Mouse (Mus musculus) brain, embryonic 14.5 days (tissue): ENCODE data around the gene Map3k13.

ENCODE experiments used
- CTCF ChIP-seq: fragments of 200-500 bp; IDR thresholded peaks from 2 replicates; pipeline ENCODE4 v1.5.1; 2012; ENCODE audit warnings: inconsistent platforms, mild to moderate bottlenecking, moderate library complexity, borderline replicate concordance; ENCODE audit not compliant: insufficient read depth, insufficient read length; ENCODE audit errors: extremely low read depth
- POLR2A ChIP-seq: fragments of 200-500 bp; IDR thresholded peaks from 2 replicates; pipeline ENCODE4 v1.6.1; 2012; ENCODE audit warnings: mild to moderate bottlenecking, inconsistent platforms, borderline replicate concordance; ENCODE audit not compliant: poor library complexity, insufficient read depth, insufficient read length, severe bottlenecking; ENCODE audit errors: extremely low read depth

DNA sequence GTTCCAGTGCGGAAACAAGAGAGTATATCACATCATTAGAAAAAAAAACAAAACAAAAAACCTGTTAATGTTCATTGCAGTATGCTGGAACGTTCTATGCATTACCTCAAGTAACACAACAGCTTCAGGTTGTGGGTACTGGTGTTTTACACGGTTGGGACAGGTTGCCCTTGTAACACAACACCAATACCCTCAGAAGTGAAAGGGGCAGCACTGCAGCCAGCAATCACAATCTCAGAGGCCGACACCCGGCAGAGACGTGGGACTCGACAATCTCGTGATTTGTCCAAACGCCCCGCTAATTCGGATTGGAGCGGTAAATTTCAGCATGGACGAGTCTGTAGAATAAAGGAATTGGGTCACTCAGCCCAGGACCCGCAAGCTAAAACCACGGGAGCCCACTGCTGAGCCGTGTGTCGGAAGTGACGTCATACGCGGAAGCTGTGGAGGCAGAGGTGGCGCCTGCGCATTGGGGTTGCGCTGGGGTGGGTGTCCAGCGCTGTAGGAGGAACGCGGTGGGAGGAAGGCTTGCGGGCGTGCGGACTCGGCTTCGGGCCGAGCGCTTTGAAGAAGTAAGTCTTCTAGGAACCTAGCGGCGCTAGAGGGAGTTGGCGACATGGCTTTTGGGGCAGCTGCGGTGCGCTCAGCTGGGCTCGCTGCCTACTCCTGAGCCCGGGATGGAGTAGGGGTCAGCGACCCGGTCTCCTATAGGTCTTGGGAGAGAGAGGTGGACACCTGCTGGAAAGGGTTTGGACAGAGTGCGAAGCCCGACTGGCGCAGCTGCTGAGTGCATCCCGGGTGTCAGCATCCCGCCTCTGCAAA, at the start of gene Map3k13:
- peak; percentile 87; the same call in 1 of the 2 replicates for TF ChIP-seq POLR2A
- TF ChIP-seq CTCF, result no peak
